Mouse (Mus musculus): ENCODE results near the gene Mnx1.
"Not testable (repeated sequence)": the region's sequence is repeated elsewhere in the genome, so short reads cannot be mapped to it uniquely, and the experiment has no call there.

Gene Mnx1

DNA sequence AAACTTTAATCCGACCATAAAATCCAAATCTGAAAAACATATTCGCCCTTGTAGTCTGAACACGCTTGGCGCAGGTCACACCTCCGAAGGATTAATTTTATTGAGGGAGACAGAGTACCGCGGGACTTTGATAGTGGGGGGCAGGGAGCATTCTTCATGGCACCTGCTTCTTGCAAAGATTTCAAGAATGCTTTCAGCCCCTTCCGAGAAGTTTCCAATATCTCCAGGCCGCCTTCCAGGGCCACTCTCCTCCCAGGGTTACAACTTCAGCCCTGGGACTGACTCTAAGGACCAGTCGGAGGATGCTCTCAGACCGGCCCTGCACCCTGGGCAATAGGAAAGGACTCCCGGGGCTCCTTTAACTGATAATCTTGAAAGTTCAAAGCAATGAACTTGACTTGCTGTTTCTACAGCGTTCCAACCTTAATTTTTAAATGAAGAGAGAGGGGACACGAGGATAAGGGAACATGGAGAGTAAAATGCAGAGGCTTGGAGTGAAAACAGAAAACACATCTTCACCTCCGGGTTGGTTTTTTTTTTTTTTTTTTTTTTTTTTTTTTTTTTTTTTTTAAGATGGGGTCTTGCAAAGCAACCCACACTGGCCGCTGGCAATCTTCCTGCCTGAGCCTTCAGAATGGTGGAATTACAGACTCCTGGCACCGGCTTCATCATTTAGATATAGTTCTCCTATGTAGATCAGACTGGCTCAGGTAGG lies 9.8 kb downstream of the Mnx1 start:
- DNase-seq: no peak

DNA sequence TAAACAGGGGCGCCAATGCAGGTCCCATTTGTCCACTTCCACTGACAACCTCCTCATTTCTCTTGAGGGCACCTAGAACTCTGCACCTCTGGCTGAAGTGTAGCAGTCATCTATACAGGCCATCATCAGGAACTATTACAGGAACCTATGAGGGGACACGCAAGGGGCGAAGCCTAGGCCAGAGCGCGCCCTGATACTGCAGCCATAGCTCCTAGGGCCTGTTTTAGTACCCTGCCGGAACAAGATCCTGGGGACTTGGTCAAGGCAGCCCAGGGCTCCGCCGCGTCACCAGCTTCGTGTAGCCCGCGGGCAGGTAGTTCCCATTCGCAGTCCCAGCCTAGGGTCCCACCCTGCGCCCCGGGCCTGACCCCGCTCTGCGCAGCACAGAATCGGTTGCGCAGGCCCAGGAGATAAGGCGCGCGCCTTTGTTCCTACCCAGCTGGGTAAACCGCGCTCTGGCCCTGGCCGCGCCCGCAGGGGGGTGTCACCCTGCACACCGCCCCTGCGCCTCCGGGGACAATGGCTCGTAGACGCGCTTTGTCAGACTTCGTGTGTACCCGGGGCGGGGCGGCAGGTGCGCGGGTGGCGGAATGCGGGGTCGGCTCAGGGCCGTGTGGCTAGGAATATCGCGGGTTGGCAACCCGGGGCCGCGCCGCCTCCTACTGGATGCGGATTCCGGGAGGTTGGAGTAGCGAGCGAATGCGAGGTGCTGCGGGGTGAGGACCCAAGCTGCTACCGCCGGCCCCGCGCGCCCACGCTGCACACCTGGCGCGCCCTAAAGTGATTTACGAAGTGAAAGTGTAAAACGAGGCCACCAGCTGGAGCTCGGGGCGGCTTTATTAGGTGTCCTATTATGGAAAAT lies 10.6 kb downstream of the Mnx1 start:
- peak; percentile 11 for DNase-seq

DNA sequence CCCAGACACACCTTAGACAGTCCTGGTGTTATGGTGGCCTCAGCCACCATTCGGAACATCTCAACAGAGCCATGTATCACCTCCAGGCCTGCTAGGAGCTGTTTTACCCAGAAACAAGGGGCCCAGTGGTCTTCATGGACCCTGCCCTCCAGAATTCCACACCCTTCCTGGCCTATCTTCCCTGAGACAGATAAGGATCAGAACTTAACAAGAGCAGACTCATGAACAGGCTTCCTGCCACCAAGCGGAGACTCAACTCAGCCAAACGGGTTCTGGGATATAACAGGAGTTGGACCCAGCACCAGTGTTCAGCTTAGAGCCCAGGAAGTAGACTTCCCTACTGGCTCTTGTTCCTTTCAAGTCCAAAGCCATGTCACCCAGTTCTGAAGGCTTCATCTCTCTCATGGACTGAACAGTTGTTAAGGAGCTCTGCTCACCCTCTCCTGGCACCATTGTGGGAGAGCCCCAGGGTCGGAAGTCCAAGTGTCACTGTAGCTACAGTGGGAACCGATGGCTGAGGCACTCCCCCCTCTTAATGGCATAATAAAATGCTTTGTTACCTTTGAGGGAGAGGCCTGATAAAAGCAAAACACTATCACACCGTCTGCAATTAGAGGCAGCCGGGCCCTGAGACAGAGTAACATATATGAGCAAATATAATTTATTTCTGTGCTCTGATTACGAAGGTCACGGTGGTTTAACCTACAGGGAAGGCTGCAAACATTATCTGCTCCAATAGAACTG lies 15.2 kb downstream of the Mnx1 start:
- no peak for DNase-seq

DNA sequence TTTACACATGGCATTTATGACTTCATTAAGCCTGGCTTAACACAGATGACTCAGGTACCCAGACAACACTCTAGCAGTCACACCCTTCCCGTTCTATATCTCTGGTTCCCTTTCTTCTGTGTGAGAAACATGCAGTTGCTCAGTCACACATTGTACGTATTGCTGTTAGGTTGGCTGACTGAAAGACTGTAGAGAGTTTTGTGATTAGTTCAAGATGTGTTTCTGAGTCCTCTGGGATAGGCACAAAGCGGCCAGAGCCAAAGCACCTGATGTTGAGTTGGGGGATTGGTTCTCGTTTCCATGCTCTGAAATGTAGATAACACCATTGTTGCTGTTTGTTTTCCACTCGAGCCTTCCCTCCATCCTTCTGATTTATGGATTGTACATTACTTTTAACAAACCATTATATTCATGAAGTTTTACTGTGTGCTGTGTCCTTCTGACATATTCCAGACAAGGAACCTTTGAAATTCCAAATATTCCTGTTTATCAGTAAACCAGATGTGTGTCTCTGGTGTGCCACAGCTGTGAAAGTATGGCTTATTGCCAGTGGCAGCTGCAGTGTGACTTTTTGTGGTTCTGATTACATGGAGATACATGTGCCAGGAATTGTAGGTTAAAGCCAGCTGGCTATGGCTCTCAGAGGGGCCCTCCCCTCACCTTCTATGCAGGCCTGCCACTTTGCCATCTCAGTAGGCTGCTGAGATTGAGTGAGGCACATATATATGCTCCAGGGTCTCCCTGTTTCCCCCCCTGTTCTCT lies 21.2 kb downstream of the Mnx1 start:
- no peak for DNase-seq

DNA sequence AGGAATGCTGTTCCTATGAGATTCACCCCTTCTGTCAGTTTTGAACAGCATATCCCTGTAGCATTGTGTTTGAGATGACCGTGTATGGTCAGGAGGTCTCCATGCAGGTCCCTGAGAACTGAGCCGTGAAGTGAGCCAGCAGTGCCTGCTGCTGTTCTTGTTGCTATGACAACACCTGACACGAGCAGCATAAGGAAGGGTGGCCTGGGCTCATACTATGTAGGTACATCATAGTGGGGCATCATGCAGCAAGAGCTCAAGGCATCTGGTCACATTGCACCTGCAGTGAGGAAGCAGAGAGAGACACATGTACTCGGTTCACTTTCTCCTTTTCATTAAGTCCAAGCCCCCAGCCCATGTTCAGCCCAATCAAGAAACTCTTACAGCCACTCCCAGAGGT lies 25.9 kb downstream of the Mnx1 start:
- no peak for DNase-seq

DNA sequence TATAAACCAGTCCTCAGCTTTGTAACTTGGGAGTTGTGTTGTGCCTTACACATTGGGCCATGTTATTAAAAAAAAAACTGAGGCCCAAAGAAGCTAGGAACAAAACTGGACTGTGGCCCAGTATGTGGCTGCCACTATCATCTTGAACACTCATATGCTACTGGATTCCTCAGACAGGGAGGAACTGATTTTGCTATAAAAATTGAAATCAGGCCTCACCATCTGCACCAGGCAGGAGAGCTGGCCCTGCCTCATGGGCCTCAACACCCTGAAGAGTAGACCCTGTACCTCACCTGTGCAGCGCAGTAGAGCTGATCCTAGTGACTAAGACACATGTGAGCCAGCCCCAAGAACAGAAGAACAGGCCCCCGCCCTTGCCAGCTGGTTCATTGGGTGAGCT lies 33.0 kb downstream of the Mnx1 start:
- DNase-seq: no peak

DNA sequence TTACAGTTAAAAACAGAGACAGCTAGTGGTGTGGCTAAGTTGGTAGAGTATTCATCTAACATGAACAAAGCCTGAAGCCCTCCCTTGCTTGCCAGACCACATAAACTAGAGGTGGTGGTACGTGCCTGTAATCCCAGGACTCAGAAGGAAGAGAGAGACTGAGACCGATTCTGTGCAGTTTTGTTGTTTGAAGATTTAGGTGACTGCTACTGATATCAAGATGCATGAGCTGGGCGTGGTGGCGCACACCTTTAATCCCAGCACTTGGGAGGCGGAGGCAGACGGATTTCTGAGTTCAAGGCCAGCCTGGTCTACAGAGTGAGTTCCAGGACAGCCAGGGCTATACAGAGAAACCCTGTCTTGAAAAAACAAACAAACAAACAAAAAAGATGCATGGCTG lies 41.5 kb downstream of the Mnx1 start:
- DNase-seq: not testable (repeated sequence)

DNA sequence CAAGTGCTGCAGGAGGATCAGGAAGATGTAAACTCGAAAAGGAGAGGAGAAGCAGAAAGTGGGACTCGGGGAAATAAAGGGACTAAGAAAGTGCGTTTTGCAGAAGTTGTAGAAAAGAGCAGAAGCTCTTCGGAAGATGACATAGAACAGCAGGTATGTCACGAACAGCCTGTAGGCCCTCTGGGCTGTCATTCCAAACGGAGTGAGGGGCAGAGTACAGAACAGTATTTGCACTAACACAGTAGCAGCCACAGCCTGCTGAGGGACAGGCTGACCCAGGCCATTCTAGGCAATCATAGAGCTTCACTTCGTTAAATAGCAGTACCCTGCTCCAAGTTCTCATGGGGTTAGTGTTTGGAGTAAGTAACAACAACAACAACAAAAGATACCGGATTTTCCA lies 42.8 kb downstream of the Mnx1 start:
- DNase-seq: no peak

DNA sequence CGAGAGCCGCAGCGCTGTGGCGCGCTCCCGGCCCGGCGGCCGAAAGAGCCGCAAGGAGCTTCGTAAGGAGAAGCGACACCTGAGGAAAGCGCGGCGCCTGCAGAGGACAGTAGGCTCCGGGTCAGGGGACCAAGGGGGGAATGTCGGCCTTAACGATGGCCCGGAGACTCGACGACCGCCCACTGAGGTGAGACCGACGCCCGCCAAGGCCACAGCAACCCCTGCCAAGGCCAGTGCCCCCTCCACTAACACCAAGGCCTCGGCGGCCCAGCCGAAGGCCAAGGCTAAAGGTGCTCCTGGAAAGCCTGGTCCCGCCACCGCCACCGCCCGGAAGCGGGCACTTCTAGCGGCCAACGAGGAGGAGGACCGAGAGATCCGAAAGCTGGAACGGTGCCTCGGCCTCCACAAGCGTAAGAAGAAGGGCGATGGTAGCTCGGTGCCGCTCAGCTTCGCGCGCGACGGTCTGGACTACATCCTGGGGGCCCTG lies 43.4 kb downstream of the Mnx1 start:
- DNase-seq: peak; percentile 59

DNA sequence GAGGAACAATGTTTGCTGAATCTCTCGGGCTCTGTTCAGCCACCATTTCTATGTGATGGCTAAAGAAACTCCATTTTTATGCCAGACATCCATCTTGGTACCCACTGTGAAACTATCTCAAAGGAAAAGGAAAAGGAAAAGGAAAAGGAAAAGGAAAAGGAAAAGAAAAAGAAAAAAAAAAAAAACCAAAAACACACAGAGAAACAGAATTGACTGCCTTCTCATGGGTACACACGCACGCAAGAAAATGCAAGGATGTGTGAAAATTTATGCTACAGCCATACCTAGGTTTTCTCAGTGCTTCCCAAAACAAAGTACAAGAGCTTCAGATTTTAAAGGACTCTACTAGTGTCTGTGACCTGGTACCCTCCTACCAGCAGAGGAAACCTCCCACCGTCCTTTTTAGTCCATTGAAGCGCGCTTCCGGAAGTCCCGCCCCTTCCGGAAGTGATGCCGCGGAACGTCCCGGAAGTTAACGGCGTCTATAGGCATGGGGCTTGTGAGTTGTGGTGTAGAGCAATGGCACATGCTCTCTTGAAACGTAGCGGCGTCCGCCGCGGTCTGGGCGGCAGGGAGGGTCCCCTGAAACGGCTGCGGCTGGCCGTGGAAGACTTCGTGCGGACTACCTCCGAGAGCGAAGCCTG lies 43.9 kb downstream of the Mnx1 start, which contains the start of gene Nom1:
Gene Nom1, plus strand, starts transcription at position 437 of the 644 bp plus-strand sequence.
- peak; percentile 94 for DNase-seq

DNA sequence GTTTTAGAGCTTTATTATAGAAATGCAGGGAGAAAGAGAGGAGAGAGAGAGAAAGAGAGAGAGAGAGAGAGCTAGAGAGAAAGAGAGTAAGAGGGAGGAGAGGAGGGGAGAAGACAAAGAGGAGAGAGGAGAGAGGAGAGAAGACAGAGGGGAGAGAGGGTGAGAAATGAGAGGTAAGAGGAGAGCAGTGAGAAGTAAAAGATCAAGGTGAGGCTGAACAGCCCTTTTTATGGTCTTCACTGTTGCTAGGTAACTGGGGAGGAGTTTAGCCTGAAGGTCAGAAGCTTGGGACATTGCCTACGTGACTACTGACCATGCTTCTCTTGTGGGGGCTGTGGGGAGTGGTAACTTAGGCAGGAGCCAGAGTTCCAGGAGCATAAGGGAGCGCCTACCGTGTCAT lies 54.9 kb downstream of the Mnx1 start:
- DNase-seq: not testable (repeated sequence)
